Mouse (Mus musculus): Measurements from ENCODE around the gene Olfr654.

DNA sequence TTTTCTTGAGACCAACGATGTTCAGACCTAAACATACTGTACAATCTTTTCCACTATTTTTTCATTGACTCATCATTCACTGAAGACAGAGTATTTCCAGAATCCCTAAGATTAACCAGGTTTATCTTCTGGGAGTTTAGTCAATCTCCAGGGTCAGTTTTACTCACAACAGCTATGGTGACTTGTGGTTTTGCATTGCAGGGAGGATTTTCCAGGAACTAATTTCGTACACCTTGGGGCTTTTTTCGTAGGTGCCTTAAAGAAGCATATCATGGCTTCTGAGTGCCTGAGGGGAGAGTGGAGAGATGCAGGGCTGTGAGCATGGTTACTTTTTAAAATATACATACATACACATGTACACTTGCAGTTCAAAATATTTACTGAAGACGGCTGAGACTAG is at the start of gene Olfr654:
- no peak for TF ChIP-seq CTCF (IDR thresholded peaks at IDR 0.05; ENCODE audit: low read depth)
- no peak for TF ChIP-seq EP300 (IDR thresholded peaks at IDR 0.05; ENCODE audit: low read depth)

Data from liver, postnatal 0 days (tissue).